Comparison of ENCODE assay signal across 18 mouse cellular contexts in the genomic region with DNA sequence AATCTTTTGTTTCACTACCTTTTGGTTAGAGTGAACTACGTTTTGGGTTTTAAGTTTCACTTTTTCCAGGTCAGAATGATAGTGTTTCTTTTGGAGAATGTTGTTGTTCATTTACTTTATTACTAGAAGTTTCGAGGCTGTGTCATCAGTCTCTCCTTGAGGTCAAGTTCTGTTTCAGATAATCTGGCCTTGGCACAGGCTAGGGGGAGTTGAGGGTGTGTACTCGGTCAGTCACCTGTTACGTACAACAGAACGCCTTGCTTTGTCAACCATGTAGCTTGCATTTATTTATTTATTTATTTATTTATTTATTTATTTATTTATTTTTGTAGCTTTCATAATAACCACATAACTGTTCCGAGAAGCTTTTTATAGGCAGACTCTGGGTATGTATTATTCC. TPM values are rescaled to one million over a fixed set of nuclear protein-coding genes. Genes with fewer than 3 reads are reported as not detected.
A peak's percentile ranks its signal among the peaks of the same experiment; 100 is the strongest.
DNase-seq lines count a peak whose midpoint lies in the region.
"Had no signal": no experiment of that assay in that cellular context is flagged by ENCODE, and none has a peak within 500 bp of the region (broad histone marks: within the 10 kb centered on the region; RNA-seq: fewer than 3 reads in every experiment).

No protein-coding gene starts in this region.

- DNase-seq in adrenal gland, adult 8-10 months = peak; percentile 44
- DNase-seq in adrenal gland, postnatal 25 days = no peak
- peak; percentile 23 to 26 for DNase-seq in kidney, postnatal 36 days
- DNase-seq in kidney, postnatal 14 days = no peak
- DNase-seq in adrenal gland, postnatal 10 days = peak; percentile 21
- DNase-seq in adrenal gland, postnatal 36 days = peak; percentile 15 to 24
- DNase-seq in heart, postnatal 25 days (ENCODE audit: low spot score) = no peak
- no peak for DNase-seq in gastrocnemius, adult 8-10 months (ENCODE audit: low spot score in 2 of 2)
- DNase-seq: cerebellum, adult 11-12 months; cerebellum, adult 8-10 months; cerebellum, postnatal 10 days; cerebellum, postnatal 36 days; embryo, embryonic 11 days; gastrocnemius, postnatal 10 days; gastrocnemius, postnatal 36 days; heart, adult 2 months; heart, postnatal 14 days had no signal

- intact Hi-C loops in heart, postnatal 25 days (cut with DNase I) = no loop called here

RNA-seq across cellular contexts. Expression of a gene that starts 20.0 kb away (rescaled TPM):
- total RNA-seq in adrenal gland, adult 8-10 months (2022) = 10 to 100 TPM; 22.6 to 28.8 (median 26.6) TPM
- total RNA-seq in adrenal gland, postnatal 25 days (2021) = 24.6 and 29.0 TPM in 2 replicates
- 10 to 100 TPM; 19.5 to 21.3 TPM for total RNA-seq in adrenal gland, postnatal 10 days (2021)
- total RNA-seq in adrenal gland, postnatal 36 days (2021) = 10 to 100 TPM; 19.5 to 29.6 TPM
- 10 to 100 TPM; 41.8 to 46.0 TPM for total RNA-seq in heart, postnatal 25 days (2021)
- total RNA-seq in gastrocnemius, adult 8-10 months (2022) = 10 to 100 TPM; 10.2 to 12.3 (median 11.7) TPM
- total RNA-seq: MEL had no signal

Comparison
In these comparisons a context has a peak if more than half of its experiments do, and no peak if none do; other contexts are left out.
1. DNase-seq: peak in adrenal gland, adult 8-10 months (single experiment), kidney, postnatal 36 days (2 of 2), adrenal gland, postnatal 10 days (single experiment) and adrenal gland, postnatal 36 days (2 of 2); none in adrenal gland, postnatal 25 days (single experiment), kidney, postnatal 14 days (single experiment), heart, postnatal 25 days (single experiment) and gastrocnemius, adult 8-10 months (0 of 2).